Mouse (Mus musculus) heart, embryonic 12.5 days (tissue): ENCODE measurements at regions not wholly inside any gene's neighbourhood (a gene's known extent, or its start where the extent isn't known, plus 50 kb on each side); places are given as distances from the start of the nearest gene placed in this dataset.

ENCODE experiments used
- ATAC-seq: fragments of 200-750 bp; cut with Nextera tagmentation; 2 replicates; pipeline ENCODE4 v1.8.0; 2017; ENCODE audit warnings: moderate TSS enrichment, moderate library complexity; ENCODE audit not compliant: insufficient number of reproducible peaks, low FRiP score
- H3K27ac ChIP-seq: fragments of 300-500 bp; sonication (generic); 2 replicates; pipeline ENCODE4 v1.5.1; 2016; ENCODE audit warnings: mild to moderate bottlenecking, moderate library complexity; ENCODE audit not compliant: poor library complexity, severe bottlenecking
- H3K27me3 ChIP-seq: fragments of 300-500 bp; sonication (generic); replicated peaks from 2 replicates; pipeline ENCODE4 v1.6.1; 2016; ENCODE audit warnings: mild to moderate bottlenecking, moderate library complexity
- H3K36me3 ChIP-seq: fragments of 300-500 bp; sonication (generic); 2 replicates; pipeline ENCODE4 v1.6.1; 2016; ENCODE audit warnings: mild to moderate bottlenecking, moderate library complexity
- H3K4me1 ChIP-seq: fragments of 300-500 bp; sonication (generic); replicated peaks from 2 replicates; pipeline ENCODE4 v1.6.1; 2016; ENCODE audit warnings: mild to moderate bottlenecking
- H3K4me2 ChIP-seq: fragments of 300-500 bp; sonication (generic); 2 replicates; pipeline ENCODE4 v1.6.1; 2016; ENCODE audit warnings: mild to moderate bottlenecking, moderate library complexity
- H3K4me3 ChIP-seq: fragments of 300-500 bp; sonication (generic); 2 replicates; pipeline ENCODE4 v1.5.1; 2016; ENCODE audit warnings: mild to moderate bottlenecking
- H3K9ac ChIP-seq: fragments of 300-500 bp; sonication (generic); 2 replicates; pipeline ENCODE4 v1.6.1; 2016; ENCODE audit warnings: mild to moderate bottlenecking, moderate library complexity
- H3K9me3 ChIP-seq: fragments of 300-500 bp; sonication (generic); replicated peaks from 2 replicates; pipeline ENCODE4 v1.6.1; 2016; ENCODE audit warnings: mild to moderate bottlenecking, moderate library complexity
- WGBS: fragments of 180-500 bp; shearing (Covaris S2); methylation state at CpG from one replicate; pipeline ENCODE4 v1.1.7; 2016; 5-methylcytosine and 5-hydroxymethylcytosine counted together

DNA sequence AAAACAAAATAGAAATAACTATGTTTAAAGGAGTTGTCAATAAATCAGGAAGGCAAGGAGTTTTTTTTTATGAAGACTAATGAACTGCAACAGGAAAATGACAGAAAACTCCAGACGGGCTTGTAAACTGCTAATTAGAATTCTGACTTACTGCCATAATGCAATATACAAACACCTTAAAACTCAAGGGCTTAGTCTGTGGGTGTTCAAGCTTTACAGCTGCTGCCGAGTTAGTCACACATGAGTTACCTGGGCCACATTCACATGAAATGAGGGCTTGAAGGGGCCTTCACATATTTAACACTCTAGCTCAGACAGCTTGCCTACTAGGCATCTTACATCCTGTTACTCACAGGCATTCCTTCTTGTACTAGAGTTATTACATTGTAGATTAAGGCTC, 256.9 kb downstream of the Aldoart1 start:
- Histone ChIP-seq H3K27me3 (no peaks in the 10 kb centered on the region), H3K27ac (no peak overlapping the region), H3K4me3 (no peak overlapping the region), H3K9ac (no peak overlapping the region), H3K36me3 (no peaks in the 10 kb centered on the region), H3K4me1 (no peaks in the 10 kb centered on the region), H3K4me2 (no peak overlapping the region), H3K9me3 (no peaks in the 10 kb centered on the region)
- 79% methylated on average over 2 of the region's 2 CpGs for WGBS
- ATAC-seq: no peak

DNA sequence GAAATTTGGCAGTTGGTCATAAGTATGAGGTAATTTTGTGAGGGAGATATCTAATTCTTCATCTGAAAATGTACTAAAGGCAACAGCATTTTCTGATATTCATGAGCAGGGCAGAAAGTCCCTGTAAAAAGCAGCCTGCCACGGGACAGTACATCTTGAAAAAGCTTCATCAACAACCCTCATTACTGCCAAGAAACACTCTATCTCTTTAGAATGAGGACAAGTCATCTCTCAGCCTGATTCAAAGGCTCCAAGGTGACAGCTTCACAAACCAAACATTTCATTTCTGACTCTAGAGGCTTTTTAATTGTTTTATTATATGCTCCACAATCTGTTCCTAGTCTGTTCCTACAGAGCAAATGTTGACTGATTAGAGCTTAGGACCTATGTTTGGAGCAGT, 260.3 kb downstream of the Aldoart1 start:
- Histone ChIP-seq H3K27me3 (no peaks in the 10 kb centered on the region), H3K9me3 (no peaks in the 10 kb centered on the region), H3K4me1 (no peaks in the 10 kb centered on the region), H3K36me3 (no peaks in the 10 kb centered on the region), H3K4me2 (no peak overlapping the region), H3K9ac (no peak overlapping the region), H3K27ac (no peak overlapping the region), H3K4me3 (no peak overlapping the region)
- WGBS: 54% methylated on average over 1 of the region's 1 CpGs
- ATAC-seq: no peak

GRCm38 (mm10) chr4:72574946-72575345, 277.5 kb downstream of the Aldoart1 start:
- Histone ChIP-seq H3K4me2 (no peak overlapping the region), H3K27ac (no peak overlapping the region), H3K36me3 (no peaks in the 10 kb centered on the region), H3K9ac (no peak overlapping the region), H3K4me3 (no peak overlapping the region), H3K27me3 (no peaks in the 10 kb centered on the region), H3K9me3 (no peaks in the 10 kb centered on the region), H3K4me1 (no peaks in the 10 kb centered on the region)
- WGBS: 74% methylated on average over 1 of the region's 1 CpGs
- ATAC-seq: no peak

GRCm38 (mm10) chr4:72571924-72572323, 280.5 kb downstream of the Aldoart1 start:
- H3K36me3 ChIP-seq: no peaks in the 10 kb centered on the region

GRCm38 (mm10) chr4:72565186-72565585, 287.2 kb downstream of the Aldoart1 start:
- 88% methylated on average over 3 of the region's 3 CpGs for WGBS

More at GRCm38 (mm10) chr4:72571924-72572323, 280.5 kb downstream of the Aldoart1 start:
- no peaks in the 10 kb centered on the region for H3K9me3 ChIP-seq
- no peaks in the 10 kb centered on the region for H3K27me3 ChIP-seq
- 71% methylated on average over 2 of the region's 2 CpGs for WGBS
- H3K9ac ChIP-seq: no peak overlapping the region
- no peak overlapping the region for H3K27ac ChIP-seq
- no peak for ATAC-seq
- no peak overlapping the region for H3K4me2 ChIP-seq
- no peak overlapping the region for H3K4me3 ChIP-seq
- H3K4me1 ChIP-seq: no peaks in the 10 kb centered on the region

DNA sequence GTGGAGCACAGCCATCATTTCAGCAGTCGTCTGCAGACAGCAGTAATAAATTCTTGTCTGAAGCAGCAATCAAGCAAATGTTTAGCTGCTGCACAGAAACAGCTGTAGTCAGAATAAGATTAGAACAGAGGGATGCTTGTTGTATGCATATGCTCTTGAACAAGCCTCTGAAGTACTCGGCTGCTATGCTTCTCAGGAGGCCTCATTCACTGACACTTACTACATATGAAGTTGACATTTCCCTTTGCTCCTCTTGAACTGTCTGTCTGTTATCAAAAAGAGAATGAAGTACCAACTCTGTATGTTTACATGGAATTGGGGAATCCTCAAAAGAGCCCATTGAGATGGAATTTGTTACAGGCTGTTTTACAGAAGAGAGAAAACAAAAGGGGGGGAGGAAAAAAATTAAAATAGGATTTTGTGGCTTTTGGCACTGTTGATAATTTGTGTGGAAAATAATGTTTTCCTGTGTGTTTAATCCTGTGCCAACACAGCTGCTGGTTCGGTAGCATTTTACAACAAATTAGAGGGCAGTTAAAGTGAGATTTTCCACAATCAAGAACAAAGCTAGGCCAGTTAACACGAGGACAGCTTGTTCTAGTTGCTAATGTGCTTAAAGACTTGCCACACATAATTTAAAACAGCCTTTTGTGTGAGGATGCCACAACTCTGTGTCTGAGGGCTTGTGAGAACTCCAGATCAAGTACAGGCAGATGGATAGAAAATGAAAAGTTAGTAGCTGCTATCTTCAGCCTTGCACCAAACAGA, 289.3 kb downstream of the Aldoart1 start:
- no peak overlapping the region for H3K4me2 ChIP-seq
- ATAC-seq: no peak
- no peaks in the 10 kb centered on the region for H3K36me3 ChIP-seq
- no peaks in the 10 kb centered on the region for H3K4me1 ChIP-seq
- H3K9ac ChIP-seq: no peak overlapping the region
- no peaks in the 10 kb centered on the region for H3K9me3 ChIP-seq
- H3K4me3 ChIP-seq: no peak overlapping the region
- H3K27ac ChIP-seq: no peak overlapping the region
- H3K27me3 ChIP-seq: no peaks in the 10 kb centered on the region
- 36% methylated on average over 4 of the region's 4 CpGs for WGBS

More at GRCm38 (mm10) chr4:72565186-72565585, 287.2 kb downstream of the Aldoart1 start:
- no peak overlapping the region for H3K27ac ChIP-seq
- no peaks in the 10 kb centered on the region for H3K9me3 ChIP-seq
- no peaks in the 10 kb centered on the region for H3K4me1 ChIP-seq
- H3K36me3 ChIP-seq: no peaks in the 10 kb centered on the region
- no peak for ATAC-seq
- no peak overlapping the region for H3K9ac ChIP-seq
- H3K4me2 ChIP-seq: no peak overlapping the region
- no peaks in the 10 kb centered on the region for H3K27me3 ChIP-seq
- H3K4me3 ChIP-seq: no peak overlapping the region

DNA sequence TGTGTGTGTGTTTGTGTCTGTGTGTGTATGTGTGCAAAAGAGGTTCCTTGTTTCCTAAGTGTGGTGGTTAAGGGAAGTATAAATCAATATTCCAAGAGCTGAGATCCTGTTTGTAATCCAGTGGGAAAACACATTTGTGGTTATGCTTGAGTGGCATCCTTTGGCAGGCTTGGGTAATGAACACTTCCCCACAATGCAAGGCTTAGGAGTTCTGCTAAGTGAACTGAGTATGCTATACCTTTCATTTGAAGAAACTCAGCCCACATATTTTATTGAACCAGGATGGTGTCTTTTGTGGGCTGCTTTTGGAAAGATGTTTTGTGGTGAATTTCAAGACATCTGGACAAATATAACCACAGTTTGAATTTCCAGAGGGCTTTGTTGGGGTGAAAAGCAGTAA, 298.2 kb downstream of the Aldoart1 start:
- no peaks in the 10 kb centered on the region for H3K27me3 ChIP-seq
- no peak for ATAC-seq
- H3K36me3 ChIP-seq: no peaks in the 10 kb centered on the region
- no peak overlapping the region for H3K27ac ChIP-seq
- H3K4me1 ChIP-seq: no peaks in the 10 kb centered on the region
- no peak overlapping the region for H3K4me3 ChIP-seq
- H3K4me2 ChIP-seq: no peak overlapping the region
- no peaks in the 10 kb centered on the region for H3K9me3 ChIP-seq
- H3K9ac ChIP-seq: no peak overlapping the region

GRCm38 (mm10) chr4:72534563-72534962, 317.9 kb downstream of the Aldoart1 start:
- Histone ChIP-seq H3K4me2 (no peak overlapping the region), H3K9ac (no peak overlapping the region), H3K4me1 (no peaks in the 10 kb centered on the region), H3K4me3 (no peak overlapping the region), H3K27me3 (no peaks in the 10 kb centered on the region), H3K27ac (no peak overlapping the region), H3K9me3 (no peaks in the 10 kb centered on the region), H3K36me3 (no peaks in the 10 kb centered on the region)
- 63% methylated on average over 1 of the region's 1 CpGs for WGBS
- no peak for ATAC-seq

GRCm38 (mm10) chr4:72524630-72525029, 323.9 kb upstream of the Tle1 start:
- H3K4me3 ChIP-seq: no peak overlapping the region
- no peak overlapping the region for H3K27ac ChIP-seq
- H3K9me3 ChIP-seq: no peaks in the 10 kb centered on the region
- H3K4me1 ChIP-seq: no peaks in the 10 kb centered on the region
- no peaks in the 10 kb centered on the region for H3K27me3 ChIP-seq
- no peak for ATAC-seq
- H3K9ac ChIP-seq: no peak overlapping the region
- no peak overlapping the region for H3K4me2 ChIP-seq
- H3K36me3 ChIP-seq: no peaks in the 10 kb centered on the region

- no peak overlapping the region for H3K4me3 ChIP-seq
- peaks cover 2% of the 10 kb centered on the region; the same call in 1 of the 2 replicates for H3K9me3 ChIP-seq
- H3K27ac ChIP-seq: no peak overlapping the region
- WGBS: 51% methylated on average over 1 of the region's 1 CpGs
- no peak overlapping the region for H3K4me2 ChIP-seq
- ATAC-seq: no peak
- no peak overlapping the region for H3K9ac ChIP-seq
- no peaks in the 10 kb centered on the region for H3K4me1 ChIP-seq
- no peaks in the 10 kb centered on the region for H3K36me3 ChIP-seq
- no peaks in the 10 kb centered on the region for H3K27me3 ChIP-seq
Observed at GRCm38 (mm10) chr4:72524100-72524499, 323.4 kb upstream of the Tle1 start.

DNA sequence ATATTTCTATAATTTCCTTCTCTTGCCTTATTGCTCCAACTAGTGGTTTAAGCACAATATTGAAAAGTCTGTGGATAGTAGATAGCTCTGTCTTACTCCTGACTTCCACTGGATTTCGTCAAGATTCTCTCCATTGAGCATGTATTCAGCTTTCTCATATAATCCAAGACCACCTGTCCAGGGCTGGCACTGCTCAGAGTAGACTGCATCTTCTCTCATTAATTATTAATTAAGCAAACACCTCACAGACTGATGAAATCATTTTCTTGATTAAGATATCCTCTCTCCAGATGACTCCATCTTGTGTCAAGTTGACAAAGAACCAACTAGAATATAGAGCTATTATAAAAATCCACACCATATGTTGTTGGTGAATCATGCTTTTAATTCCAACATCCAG, 310.5 kb upstream of the Tle1 start:
- ATAC-seq: no peak
- no peaks in the 10 kb centered on the region for H3K27me3 ChIP-seq
- H3K27ac ChIP-seq: no peak overlapping the region
- H3K36me3 ChIP-seq: no peaks in the 10 kb centered on the region
- no peaks in the 10 kb centered on the region for H3K4me1 ChIP-seq
- H3K4me2 ChIP-seq: no peak overlapping the region
- 63% methylated on average over 1 of the region's 1 CpGs for WGBS
- no peak overlapping the region for H3K4me3 ChIP-seq
- H3K9ac ChIP-seq: no peak overlapping the region
- no peaks in the 10 kb centered on the region for H3K9me3 ChIP-seq

GRCm38 (mm10) chr4:72481748-72482147, 281.0 kb upstream of the Tle1 start:
- Histone ChIP-seq H3K4me2 (no peak overlapping the region), H3K27ac (no peak overlapping the region), H3K36me3 (no peaks in the 10 kb centered on the region), H3K4me3 (no peak overlapping the region), H3K9ac (no peak overlapping the region), H3K27me3 (no peaks in the 10 kb centered on the region), H3K4me1 (no peaks in the 10 kb centered on the region), H3K9me3 (no peaks in the 10 kb centered on the region)
- ATAC-seq: no peak
- WGBS: 76% methylated on average over 1 of the region's 1 CpGs
